Mouse (Mus musculus) regulatory T cell (primary cell): ENCODE results near the gene 4933402D24Rik.

Experiments used
- in situ Hi-C: fragments of 300-600 bp; cut with MboI, MseI; formaldehyde crosslinking; loops from one replicate; pipeline ENCODE4 v1.15.1; 2025; ENCODE audit warnings: high pct_unique_total_duplicates

Gene 4933402D24Rik

DNA sequence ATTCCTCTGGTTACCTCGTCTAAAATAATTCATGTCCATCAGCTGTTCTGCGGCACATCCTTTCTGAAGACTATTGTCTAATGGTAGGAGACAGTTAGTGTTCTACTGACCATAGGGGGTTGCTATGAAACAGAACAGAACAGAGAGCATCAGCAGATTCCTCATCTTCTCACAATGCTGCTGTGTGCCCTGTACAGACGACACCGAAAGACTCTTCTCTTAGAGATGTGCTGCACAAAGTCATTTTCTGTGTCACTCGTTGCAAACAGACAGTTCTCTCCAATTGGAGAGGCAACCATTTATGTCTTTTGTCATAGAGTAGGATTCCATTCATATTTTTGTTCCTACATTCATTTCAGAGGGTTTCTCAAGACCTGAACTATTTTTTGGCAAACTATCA lies at the start of gene 4933402D24Rik:
Gene 4933402D24Rik (minus strand): TSS at position 101 of the 400 bp plus-strand sequence.
- in situ Hi-C loops, result no loop called here

DNA sequence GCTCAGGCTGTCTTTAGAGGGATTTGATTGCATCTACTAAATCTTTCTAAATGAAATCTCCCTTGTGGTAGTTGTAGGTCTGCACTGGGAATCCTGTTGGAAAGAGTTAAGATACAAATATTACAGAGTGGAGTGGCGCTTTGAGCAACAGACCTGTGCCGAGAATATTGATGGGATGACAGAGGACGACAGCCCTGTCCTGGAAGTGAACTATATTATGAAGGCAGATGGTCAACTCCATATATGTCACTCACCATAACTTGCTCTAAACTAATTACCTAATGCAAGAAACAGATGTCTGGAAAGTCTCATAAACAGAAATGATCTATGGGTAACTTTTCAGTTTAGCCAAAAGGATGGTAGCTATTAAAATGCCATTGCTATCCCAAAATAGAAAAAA lies 39.5 kb upstream of the 4933402D24Rik start:
- in situ Hi-C loops, result no loop called here

DNA sequence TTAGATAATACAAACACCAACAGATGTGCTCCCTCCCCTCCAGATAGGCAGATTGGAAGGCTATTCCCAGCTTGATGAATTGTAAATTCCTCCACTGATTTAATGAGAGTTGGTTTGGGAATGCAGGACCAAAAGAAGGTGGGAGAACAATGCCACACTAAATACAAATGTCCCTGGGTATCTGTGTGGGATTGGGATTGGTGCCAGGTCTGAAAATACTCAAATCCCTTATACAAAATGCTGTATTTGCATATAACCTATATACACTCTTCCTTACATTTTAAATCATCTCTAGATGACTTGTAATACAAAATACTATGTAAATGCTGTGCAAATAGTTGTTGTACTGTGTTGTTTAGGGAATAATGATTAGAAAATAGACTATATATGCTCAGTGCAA lies 36.0 kb upstream of the 4933402D24Rik start:
- in situ Hi-C loops, result no loop called here

DNA sequence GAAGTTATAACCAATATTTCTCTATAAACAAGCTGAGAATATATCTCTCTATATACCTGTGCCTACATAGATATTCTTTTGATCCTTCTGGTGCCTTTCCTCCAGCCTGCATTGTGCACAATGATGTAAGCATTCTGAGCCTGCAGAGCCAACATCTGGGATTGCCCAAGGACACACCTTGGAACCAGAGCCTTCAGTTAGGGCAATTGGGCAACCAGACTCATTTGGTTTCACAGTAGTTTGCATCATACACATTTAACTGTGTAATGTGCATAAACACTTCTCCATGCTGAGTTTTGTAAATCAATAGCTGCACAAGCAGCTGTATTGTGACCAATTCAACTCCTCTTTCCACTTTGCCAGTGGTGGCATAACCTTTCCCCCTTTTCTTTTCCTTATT lies 25.3 kb upstream of the 4933402D24Rik start:
- in situ Hi-C loops, result no loop called here

DNA sequence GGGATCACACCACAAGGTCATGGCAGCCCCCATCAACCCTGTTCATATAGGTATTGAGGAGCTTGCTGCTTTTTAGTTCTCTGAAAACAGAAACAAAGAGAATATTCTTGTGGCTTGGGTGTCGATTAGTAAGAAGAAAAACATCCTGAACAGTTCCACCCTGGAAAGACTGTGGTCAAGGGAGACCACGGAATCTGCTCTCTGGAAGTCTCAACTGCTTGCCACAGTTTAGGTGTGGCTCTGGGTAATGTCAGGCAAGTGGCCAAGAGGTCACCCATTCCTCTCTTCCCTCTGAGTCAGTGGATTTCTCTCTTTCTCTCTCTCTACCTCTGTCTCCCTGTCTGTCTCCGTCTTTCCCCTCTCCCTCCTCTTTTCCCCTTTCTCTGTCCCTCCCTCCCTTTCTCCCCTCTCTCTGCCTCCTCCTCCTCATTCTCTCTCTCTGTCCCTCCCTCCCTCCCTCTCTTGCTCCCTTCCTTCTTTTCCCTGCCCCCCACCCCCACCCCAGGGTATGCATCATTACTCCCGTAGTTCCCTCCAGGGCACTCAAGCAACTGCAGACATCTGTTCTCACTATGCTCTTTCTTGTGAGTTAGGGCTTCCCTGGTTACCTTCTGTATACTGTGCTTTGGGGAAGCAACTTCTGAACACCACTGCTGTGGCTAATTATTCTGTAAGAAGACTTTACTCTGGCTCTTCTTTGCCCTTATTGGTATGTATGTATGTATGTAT lies 8.0 kb upstream of the 4933402D24Rik start:
- in situ Hi-C loops, result no loop called here

DNA sequence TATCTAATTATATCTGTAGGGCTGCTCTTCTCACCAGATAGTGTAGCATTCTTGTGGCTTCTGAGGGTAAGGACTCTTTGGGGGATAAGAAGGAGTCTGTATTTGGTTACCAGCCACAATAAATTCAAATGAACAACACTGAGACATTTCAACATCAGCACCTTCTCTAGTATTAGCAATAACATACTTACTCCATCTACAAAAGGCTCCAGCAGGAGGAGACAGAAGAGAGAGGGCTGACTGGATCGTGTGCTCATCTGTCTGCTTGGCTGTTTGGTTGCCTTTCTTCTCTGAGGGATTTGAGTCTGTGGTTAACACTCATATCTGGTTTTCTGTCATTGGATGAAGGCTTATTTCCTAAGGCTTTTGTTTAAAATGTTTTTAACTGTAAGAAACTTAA lies 7.3 kb upstream of the 4933402D24Rik start:
- in situ Hi-C loops, result no loop called here

DNA sequence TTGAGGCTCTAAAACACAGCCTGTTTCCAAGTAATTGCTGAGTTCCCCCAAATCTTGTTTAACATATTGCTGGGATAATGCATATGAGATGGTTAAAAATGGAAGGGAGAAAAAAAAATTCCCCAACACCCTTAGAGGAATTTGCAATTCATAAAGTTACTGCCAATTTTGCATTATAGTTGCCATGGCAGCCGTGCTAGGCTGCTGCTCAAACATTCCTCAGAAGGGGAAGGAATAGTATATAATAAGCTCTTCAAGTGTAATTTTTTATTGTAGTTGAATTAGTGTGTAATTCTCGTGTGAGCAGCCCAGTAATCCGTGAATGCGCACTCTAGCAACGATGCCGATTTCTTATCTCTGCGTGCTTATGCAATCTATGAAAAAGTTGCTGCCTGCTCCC lies 1.2 kb upstream of the 4933402D24Rik start:
- in situ Hi-C loops, result no loop called here

DNA sequence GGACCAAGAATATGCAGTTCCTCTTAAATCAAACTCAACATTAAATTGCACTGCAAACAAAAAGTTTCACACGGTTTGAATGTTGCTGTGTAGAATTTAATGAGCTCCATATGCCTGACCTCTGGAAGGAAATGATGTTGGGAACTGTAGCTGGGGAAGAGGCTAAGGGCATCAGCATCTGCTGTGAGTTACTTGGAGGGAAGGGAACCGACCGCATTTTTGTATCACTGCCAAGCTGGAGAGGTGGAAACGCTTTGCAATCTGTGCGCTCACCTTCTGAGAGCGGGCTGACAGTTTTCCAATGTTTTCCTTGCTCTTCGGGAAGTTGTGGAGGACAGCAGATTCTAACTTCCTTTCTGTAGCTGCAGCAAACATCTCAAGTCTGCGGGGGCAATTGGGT lies 955 bp downstream of the 4933402D24Rik start:
- in situ Hi-C loops, result no loop called here

DNA sequence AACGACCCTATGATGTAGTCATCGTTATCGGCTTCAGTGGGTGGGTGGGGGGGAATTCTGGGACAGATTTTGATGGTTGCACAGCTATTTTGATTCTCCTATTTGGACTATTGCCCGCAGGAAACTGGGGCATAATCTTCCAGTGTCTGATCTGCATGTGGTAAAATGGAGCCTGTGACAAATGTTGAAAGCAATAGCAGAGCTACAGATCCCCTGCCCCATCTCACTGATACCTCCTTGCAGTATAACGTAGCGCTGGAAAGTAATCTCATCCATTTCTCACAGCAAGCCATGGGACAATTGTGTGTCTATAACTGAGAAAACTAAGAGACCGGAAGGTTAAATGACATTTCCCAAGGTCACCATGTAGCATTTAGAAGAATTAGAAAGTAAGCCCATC lies 4.7 kb downstream of the 4933402D24Rik start:
- in situ Hi-C loops, result no loop called here

DNA sequence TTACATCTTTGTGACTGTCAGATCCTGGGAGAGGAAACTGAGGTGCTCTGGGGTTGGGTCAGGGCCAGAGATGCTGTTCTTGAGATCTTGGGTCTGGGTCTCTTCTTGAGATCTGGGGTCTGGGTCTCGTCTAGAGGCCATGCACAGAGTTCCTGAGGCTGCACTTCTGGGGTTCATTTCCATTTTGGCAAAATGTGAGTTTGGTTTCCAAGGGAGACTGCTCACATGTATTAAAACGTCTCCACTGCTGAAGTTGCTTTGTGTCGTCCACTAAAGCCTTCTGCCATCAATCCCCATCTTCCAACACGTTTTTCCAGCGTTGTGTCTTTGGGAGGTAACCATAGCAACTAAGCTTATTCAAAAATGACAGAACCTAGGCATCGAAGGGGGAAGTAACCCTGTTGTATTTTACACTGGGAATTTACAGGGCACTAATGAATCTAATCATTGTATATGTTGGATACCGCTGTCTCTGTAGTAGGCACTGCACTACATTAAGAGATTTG lies 5.1 kb downstream of the 4933402D24Rik start:
- in situ Hi-C loops, result no loop called here

DNA sequence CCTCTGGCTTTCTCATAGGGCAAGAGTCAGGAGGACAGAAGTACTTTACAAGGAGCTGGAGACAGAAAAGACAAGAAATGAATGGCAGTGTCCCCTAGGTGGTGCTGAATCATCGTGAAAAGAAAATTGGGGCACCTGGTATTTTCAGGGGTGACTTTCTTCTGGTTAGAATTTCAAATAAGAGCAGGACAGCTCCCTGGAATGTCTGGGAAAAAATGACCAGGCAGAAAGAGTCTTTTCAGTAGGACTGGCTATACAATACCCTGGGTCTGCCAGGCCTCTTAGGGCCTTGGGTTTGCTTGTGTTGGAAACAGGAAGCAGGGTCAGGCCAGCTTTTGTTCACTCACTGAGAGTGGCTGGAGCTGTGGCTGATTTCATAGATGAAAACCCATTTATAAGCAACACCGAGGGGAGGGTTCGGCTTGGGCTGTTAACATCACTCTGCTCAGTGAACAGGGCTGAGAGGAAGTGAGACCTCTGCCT lies 5.8 kb downstream of the 4933402D24Rik start:
- in situ Hi-C loops, result no loop called here

DNA sequence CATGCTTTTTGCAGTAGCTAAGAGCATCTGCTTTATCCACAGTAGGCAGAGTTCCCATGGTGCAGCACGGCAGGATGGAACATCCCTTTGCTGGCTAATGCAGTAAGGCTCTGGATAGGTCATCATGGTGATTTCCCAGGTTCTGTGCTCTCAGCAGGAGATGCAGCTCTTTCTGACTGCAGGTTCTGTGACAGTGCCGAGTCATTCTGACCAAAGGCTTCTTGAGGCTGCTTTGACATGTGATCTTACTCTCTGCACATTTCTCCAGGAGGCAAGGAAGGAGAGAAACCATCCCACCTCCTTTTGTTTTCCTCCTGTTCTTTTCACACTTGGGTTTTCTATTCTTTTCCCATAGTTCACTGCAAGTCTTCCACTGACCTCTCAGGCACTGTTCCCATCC lies 13.1 kb downstream of the 4933402D24Rik start:
- in situ Hi-C loops, result no loop called here

DNA sequence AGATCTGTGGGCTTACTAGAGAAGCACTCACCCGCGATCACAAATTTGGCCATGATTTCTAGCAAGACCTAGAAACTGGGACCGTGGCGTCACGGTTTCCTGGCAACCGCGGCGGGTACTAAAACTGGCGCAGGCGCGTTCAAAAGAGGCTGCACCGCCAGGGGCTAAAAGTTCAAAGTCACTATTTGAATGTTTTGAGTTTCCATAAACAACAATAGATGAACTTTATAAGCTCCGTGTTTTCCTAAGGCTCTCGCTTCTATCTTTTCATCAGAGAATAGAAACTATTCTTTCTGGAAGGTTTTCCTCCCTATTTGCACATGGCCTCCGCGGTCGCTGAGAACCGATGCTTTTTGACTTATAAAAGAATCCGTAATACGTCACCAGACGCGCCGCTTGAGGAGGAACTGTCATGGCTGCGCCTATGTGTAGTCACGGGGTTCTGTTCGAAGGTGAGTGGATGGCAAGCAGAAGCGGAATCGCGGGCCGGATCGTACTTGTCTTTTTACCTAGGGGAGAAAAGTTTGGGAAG lies 38.8 kb downstream of the 4933402D24Rik start, which contains the start of the genes Mdh1b and Fastkd2:
Gene Mdh1b (minus strand): TSS at position 79 of the 532 bp plus-strand sequence.
Gene Fastkd2 (plus strand): TSS at position 375 of the 532 bp plus-strand sequence.
- in situ Hi-C loops, result no loop called here

DNA sequence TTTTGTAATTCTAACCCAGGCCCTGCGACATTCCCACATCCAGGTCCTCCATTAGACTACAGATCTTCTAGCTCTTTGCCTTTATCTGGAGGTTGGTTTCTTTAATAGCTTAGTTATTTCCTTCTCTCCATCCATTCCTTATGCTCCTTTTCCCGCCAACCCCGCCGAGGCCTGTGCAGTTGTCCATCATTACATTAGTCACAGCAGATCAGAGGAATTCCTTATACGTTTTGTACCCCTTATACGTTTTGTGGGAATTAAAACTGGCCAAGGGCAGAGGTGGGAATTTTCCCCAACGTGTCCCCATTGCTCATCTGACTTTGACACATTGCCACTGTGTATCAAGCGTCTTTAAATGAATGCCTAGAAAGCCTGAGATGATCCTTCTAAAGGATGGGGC lies 39.3 kb downstream of the 4933402D24Rik start:
- in situ Hi-C loops, result no loop called here

DNA sequence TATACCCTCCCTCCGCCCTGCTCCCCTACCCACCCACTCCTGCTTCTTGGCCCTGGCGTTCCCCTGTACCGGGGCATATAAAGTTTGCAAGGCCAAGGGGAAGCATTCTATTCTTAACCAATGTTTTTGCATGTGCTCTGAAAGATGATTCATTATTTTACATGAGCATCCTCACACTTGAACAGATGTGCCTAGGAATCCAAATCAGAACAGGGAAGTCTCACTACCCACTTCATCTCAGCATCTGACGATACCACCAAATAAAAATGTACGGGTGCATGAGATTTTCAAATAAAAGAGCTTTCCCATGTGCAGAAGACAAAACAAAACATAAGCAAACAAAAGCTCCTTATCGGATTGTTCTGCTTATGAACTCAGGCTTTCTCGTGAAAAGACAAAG lies 48.9 kb downstream of the 4933402D24Rik start:
- in situ Hi-C loops, result no loop called here

DNA sequence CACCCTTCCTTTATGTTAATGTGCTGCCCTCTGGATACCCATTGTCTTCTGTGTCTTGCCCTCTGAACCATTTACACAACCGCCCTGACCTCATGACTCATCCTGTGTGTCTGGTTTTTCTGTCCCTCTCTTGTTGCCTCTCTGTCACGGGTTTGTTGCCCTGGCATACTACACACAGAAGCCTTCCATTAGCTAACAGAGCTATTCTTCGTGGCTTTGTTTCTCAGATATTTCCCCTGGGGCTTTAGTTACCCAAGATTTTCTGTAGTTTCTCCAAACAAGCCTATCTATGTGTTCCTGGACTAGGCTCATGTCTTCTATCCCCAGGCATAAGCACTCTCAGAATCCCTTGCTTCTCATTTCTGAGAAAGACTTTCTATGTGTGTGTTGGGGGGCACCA lies 60.2 kb downstream of the 4933402D24Rik start:
- in situ Hi-C loops, result no loop called here

DNA sequence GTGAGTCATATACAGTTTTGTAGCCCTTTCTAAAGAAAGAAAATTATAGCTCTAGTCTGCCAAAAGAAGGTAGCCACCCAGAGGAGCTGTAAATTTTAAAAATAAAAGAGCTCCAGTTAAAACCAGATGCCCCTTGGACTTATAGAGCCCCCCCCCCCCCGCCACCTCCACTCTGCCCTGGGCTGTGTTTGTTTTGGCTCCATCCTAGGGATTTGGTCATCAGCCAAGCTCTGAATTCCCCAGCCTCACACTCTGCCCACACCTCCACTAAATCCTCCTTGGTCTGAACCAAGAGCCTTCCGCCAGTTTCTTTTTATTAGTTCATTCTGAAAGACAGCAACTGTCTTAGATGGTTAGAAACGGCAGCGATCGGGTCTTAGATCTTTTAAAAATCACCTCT lies 63.3 kb downstream of the 4933402D24Rik start:
- in situ Hi-C loops, result no loop called here
